Comparison of ENCODE assay signal across 17 mouse cellular contexts in genomic region chr2:103664341-103664740, GRCm38 (mm10).
"Had no signal": no experiment of that assay in that cellular context is flagged by ENCODE, and none has a peak within 500 bp of the region (broad histone marks: within the 10 kb centered on the region; RNA-seq: fewer than 3 reads in every experiment).

No protein-coding gene starts in this region.

- DNase-seq: gastrocnemius, postnatal 14 days; gastrocnemius, postnatal 36 days; heart, adult 11 months; heart, postnatal 10 days; heart, postnatal 4 days; kidney, adult 18-20 months; kidney, adult 8-10 months; kidney, postnatal 10 days had no signal

- H3K4me3 ChIP-seq: heart, embryonic 10.5 days; heart, embryonic 12.5 days; hindbrain, embryonic 10.5 days; hindbrain, embryonic 12.5 days; intestine, embryonic 15.5 days; left cerebral cortex, adult 2 months; limb, embryonic 10.5 days; limb, embryonic 12.5 days had no signal

- H3K27ac ChIP-seq: heart, embryonic 10.5 days; hindbrain, embryonic 10.5 days; hindbrain, embryonic 12.5 days; hindbrain, embryonic 14.5 days; intestine, embryonic 15.5 days; left cerebral cortex, adult 2 months; limb, embryonic 10.5 days; limb, embryonic 12.5 days had no signal
